40 mouse cellular contexts compared by ENCODE assay signal in the genomic region with DNA sequence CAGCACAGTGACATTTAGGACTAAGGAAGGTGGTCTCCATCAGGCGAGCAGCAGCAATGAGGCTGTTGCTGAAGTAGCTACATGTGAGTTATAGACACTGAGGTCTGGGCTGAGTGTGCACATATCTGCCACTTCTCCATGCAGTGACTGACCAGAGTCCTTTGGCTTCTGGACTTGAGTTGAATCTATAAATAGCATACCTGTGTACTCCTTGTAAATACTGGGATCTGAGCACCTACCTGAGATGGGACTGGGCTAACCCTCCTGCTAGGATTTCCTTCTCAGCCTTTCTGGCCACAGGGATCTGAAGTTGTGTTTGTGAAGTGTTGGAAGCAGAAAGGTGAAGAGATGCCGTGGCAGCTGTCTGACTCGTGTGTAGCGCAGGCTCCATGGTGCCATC. TPM values are rescaled to one million over a fixed set of nuclear protein-coding genes. Genes with fewer than 3 reads are reported as not detected.
"Had no signal": no experiment of that assay in that cellular context is flagged by ENCODE, and none has a peak within 500 bp of the region (broad histone marks: within the 10 kb centered on the region; RNA-seq: fewer than 3 reads in every experiment).

No protein-coding gene starts in this region.

- H3K27ac ChIP-seq: heart, embryonic 10.5 days; heart, embryonic 13.5 days; heart, embryonic 15.5 days; hindbrain, embryonic 10.5 days; hindbrain, embryonic 12.5 days; hindbrain, embryonic 13.5 days; hindbrain, embryonic 14.5 days; hindbrain, embryonic 15.5 days; hindbrain, postnatal 0 days; intestine, embryonic 15.5 days; kidney, embryonic 15.5 days; kidney, postnatal 0 days had no signal

- H3K9me3 ChIP-seq: heart, embryonic 10.5 days; heart, embryonic 12.5 days; heart, embryonic 13.5 days; heart, embryonic 15.5 days; hindbrain, embryonic 10.5 days; hindbrain, embryonic 12.5 days; hindbrain, embryonic 13.5 days; hindbrain, embryonic 15.5 days; intestine, embryonic 15.5 days; kidney, embryonic 15.5 days had no signal

- H3K4me1 ChIP-seq: intestine, embryonic 15.5 days; kidney, embryonic 15.5 days had no signal

- H3K4me3 ChIP-seq: heart, embryonic 10.5 days; heart, embryonic 12.5 days; heart, embryonic 13.5 days; heart, embryonic 15.5 days; hindbrain, embryonic 10.5 days; hindbrain, embryonic 12.5 days; hindbrain, embryonic 13.5 days; hindbrain, embryonic 15.5 days; intestine, embryonic 15.5 days; kidney, embryonic 15.5 days; layer of hippocampus, adult 2 months had no signal

- H3K27me3 ChIP-seq: heart, embryonic 12.5 days; heart, embryonic 13.5 days; heart, embryonic 15.5 days; hindbrain, embryonic 12.5 days; hindbrain, embryonic 13.5 days; hindbrain, embryonic 15.5 days; intestine, embryonic 15.5 days; kidney, embryonic 15.5 days had no signal

- ATAC-seq: hindbrain, embryonic 16.5 days; hindbrain, postnatal 0 days; inflammation-experienced regulatory T-cells, adult 6 months; intestine, embryonic 15.5 days; intestine, embryonic 16.5 days; intestine, postnatal 0 days had no signal

- H3K9ac ChIP-seq: heart, embryonic 12.5 days; heart, embryonic 13.5 days; heart, embryonic 15.5 days; hindbrain, embryonic 12.5 days; hindbrain, embryonic 13.5 days; hindbrain, embryonic 14.5 days; hindbrain, embryonic 15.5 days; intestine, embryonic 15.5 days; kidney, embryonic 15.5 days had no signal

- H3K4me2 ChIP-seq: heart, embryonic 11.5 days; heart, embryonic 12.5 days; heart, embryonic 13.5 days; heart, embryonic 15.5 days; hindbrain, embryonic 12.5 days; hindbrain, embryonic 13.5 days; hindbrain, embryonic 14.5 days; hindbrain, embryonic 15.5 days; intestine, embryonic 15.5 days; kidney, embryonic 15.5 days had no signal

- DNase-seq: heart, postnatal 10 days; heart, postnatal 14 days; heart, postnatal 36 days; heart, postnatal 4 days; kidney, adult 11 months; kidney, adult 18-20 months; kidney, adult 2 months; kidney, adult 8-10 months; kidney, adult 9 months; kidney, postnatal 10 days; kidney, postnatal 14 days; kidney, postnatal 25 days; kidney, postnatal 36 days; kidney, postnatal 4 days; layer of hippocampus, adult 9-11 months; layer of hippocampus, postnatal 36 days had no signal

RNA-seq across cellular contexts. Expression of a gene that starts 7.1 kb away (rescaled TPM):
- polyA plus RNA-seq: heart, embryonic 10.5 days; heart, embryonic 11.5 days; heart, embryonic 14.5 days; heart, embryonic 16.5 days; inflammation-experienced regulatory T-cells, adult 6 months; intestine, embryonic 14.5 days; intestine, embryonic 15.5 days; intestine, embryonic 16.5 days; kidney, adult 2 months; kidney, embryonic 14.5 days; kidney, embryonic 15.5 days; large intestine, adult 2 months had no signal
